Mouse (Mus musculus): ENCODE data around the gene Rgs11. TPM values are rescaled to one million over a fixed set of nuclear protein-coding genes. Genes with fewer than 3 reads are reported as not detected.

Rgs11 gene
- total RNA-seq, 2 experiments from 2014 or later, result 72.4 to 73.3 TPM

DNA sequence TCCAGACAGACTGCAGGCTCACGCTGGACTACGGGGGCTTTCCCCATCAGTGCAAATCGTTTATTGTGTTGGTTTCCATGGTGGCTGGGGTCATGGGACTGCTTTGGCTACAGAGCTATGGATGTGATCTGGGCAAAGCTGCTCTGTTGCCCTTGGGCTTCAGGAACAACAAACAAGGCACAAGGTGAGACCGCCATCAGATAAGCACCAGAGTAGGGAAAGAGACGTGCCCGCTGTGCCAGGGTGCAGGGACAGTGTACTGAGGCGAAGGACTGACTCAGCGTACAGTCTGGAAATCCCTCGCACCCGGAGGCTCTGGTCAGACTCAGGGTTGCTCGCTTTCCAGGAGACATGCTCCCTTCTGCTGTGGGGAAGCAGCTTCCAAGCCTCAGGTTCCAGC lies 9.9 kb downstream of the Rgs11 start:
- intact Hi-C loops (cut with DNase I), result no loop called here
- DNase-seq (ENCODE audit: extremely low spot score in 1 of 2, low spot score in 2 of 2), result no peak

DNA sequence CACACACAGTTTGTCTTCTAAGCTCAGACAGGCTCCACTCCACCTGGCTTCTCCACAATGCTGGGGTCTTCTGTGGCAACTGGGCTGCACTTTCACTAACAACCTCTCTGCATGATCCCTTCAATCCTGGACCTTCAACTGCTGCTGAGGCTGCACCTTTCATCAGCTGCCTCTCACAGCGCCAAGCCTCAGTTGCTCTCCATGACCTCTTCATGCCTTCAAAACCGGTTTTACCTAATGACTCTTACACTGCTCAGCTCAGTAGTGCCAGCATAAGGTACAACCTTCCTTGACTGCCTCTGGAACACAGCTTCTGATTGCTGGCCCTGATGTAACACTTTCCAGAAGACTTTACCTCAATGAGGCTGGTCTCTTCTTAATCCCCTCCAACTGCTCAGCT lies 18.8 kb downstream of the Rgs11 start:
- intact Hi-C loops (cut with DNase I), result no loop called here
- DNase-seq (ENCODE audit: extremely low spot score in 1 of 2, low spot score in 2 of 2), result no peak

DNA sequence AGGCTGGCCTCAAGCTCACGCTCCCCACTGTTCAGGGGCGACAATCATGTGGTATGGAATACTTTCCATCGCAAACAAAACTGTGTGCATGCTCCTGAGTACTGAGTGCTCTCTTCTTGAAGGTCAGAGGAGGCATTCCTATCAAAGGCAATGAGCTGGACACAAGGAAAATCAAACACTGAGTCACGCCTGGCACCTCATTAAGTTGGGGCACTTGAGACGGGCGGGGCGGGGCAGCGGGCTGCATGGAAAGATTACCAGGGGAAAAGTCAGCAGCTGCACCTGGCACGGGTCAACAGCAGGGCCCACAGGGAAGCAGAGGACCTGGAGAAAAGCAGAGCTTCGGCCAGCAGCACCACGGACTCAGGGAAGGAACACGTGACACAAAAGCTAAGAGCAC lies 22.4 kb downstream of the Rgs11 start:
- intact Hi-C loops (cut with DNase I), result no loop called here

DNA sequence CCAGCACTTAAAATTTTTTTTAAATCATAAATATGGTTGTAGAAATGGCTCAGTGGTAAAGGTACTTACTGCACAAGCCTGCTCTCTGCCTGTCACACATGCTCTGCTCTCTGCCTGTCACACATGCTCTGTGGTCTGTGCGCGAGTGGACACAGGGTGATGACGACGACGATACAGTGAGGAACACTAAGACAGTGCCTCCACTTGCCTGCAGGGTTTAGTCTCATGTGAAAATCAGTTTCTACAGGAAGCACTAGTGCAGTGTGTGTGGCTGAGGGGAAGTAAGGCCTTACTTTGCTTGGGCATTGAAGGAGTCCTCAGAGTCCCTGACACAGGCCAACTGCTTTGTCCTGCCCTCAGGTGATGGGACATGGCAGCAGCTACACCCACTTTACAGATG lies 27.0 kb downstream of the Rgs11 start:
- intact Hi-C loops (cut with DNase I), result no loop called here
- DNase-seq (ENCODE audit: extremely low spot score in 1 of 2, low spot score in 2 of 2), result no peak

More for the DNA sequence above, 22.4 kb downstream of the Rgs11 start:
- DNase-seq (ENCODE audit: extremely low spot score in 1 of 2, low spot score in 2 of 2), result no peak

DNA sequence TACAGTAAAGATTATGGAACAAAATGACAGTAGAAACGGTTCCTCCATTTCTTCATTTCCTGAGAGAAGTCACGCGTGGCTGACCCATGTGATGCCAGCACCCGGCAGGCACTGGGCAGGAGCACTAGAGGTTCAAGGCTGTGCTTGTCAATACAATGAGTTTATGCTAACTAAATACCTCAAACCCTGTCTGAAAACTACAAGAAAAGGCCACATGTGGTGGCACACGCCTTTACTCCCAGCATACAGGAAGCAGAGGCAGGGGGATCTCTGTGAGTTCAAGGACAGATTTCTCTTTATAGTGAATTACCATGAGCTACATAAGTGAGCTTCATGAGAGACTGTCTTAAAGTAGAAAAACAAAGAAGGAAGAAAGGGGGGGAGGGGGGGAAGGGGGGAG lies 28.4 kb downstream of the Rgs11 start:
- no peak for DNase-seq (ENCODE audit: extremely low spot score in 1 of 2, low spot score in 2 of 2)
- intact Hi-C loops (cut with DNase I), result no loop called here

DNA sequence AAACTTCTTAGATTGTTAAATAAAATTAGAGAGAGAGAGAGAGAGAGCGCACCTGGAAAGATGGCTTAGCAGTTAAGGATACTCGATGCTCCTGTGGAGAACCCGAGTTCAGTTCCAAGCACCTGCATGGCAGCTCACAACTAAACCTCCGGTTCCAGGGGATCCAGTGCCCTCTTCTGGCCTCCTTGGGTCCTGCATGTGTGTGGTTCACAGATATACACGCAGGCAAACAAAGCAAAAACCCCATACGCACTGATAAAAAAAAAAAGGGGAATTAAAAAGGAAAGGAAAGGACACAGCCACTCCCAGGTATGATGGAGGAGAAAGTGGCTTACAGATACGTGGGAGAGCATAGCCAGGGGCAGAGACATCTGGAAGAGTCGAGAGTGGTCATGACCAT lies 30.1 kb downstream of the Rgs11 start:
- no peak for DNase-seq (ENCODE audit: extremely low spot score in 1 of 2, low spot score in 2 of 2)
- intact Hi-C loops (cut with DNase I), result no loop called here

DNA sequence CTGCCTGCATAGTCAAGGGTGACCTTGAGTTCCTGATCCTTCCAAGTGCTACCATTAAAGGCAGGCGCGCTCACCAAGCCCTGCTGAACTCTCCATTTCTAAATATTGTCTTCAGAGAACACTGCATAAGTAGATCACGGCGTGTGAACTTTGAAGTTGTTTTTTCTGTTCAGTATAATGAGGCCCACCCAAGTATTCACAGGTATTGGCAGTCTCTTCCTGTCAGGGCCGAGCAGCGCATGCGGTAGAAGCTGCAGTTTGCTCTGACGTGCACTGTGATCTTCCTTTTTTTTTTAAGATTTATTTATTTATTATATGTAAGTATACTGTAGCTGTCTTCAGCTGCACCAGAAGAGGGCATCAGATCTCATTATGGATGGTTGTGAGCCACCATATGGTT lies 31.6 kb downstream of the Rgs11 start:
- intact Hi-C loops (cut with DNase I), result no loop called here
- no peak for DNase-seq (ENCODE audit: extremely low spot score in 1 of 2, low spot score in 2 of 2)

DNA sequence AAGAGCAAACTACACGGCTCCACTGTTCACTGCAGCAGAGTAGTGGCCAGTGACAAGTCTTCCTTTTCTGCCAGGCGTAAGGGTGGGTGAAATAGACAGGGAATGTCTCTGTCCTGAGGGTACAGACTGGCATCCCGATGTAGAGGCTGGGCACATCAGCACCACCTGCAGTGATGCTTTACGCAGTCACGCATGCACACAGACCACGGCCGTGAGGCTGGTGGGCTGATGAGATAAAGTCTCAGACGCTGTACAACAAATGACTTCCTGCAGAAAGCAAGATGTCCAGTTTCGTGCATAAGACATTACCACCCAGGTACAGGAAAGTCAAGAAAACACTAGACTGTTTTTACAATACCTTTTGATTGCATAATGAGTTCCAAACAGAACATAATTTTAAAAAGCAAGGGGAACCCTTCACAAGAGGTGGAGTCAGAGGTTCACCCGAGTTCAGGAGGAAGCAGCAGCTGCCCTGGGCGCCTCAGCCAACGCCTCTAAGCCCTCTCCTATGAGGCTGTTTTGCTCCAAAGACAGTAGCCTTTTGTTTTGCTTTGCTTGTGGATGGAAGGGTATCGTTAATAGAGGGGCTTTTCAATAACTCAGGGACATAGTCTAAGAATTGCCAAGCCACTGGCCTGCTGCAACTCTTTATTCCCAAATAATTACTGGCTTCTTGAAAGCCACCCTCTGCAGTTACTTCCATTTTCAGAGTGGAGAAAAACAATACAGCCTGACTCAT lies 32.5 kb downstream of the Rgs11 start:
- DNase-seq (ENCODE audit: extremely low spot score in 1 of 2, low spot score in 2 of 2), result no peak
- intact Hi-C loops (cut with DNase I), result no loop called here

DNA sequence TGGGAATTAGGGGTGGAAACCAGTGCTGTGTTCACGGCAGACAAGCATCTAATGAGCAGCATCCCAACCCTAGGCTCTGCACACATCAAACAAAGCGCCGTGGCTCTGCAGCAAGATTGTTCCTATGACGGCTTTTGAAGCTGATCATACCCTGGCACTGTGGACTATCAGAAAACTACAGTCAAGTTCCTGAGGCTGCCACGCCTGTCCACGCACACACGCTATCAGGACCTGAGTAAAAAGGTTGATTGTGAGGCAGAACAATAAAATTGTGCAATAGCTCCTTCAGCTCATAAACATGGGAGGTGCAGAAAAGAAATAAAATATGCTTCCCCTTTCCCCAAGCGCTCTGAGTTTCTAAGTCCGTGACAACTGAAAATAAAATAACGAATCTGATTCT lies 34.9 kb downstream of the Rgs11 start:
- intact Hi-C loops (cut with DNase I), result no loop called here
- no peak for DNase-seq (ENCODE audit: extremely low spot score in 1 of 2, low spot score in 2 of 2)

DNA sequence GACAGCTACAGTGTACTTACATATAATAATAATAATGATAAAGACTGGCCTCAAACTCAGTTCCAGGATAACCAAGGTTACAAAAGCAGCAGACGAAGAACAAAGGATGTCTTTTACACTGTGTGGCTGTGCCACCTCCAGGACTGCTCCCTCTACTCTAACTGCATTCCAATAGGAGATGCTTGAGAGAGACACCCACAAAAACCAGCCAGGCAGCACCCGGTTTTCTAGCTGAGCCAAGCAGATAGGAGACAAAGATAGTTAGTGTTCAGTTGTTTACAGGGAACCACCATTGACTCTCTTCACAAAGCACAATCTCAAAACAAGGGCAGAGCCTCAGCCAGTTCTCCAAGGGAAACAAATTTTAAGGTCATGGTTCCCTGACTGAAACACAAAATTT lies 36.8 kb downstream of the Rgs11 start:
- intact Hi-C loops (cut with DNase I), result no loop called here
- DNase-seq (ENCODE audit: extremely low spot score in 1 of 2, low spot score in 2 of 2), result no peak

DNA sequence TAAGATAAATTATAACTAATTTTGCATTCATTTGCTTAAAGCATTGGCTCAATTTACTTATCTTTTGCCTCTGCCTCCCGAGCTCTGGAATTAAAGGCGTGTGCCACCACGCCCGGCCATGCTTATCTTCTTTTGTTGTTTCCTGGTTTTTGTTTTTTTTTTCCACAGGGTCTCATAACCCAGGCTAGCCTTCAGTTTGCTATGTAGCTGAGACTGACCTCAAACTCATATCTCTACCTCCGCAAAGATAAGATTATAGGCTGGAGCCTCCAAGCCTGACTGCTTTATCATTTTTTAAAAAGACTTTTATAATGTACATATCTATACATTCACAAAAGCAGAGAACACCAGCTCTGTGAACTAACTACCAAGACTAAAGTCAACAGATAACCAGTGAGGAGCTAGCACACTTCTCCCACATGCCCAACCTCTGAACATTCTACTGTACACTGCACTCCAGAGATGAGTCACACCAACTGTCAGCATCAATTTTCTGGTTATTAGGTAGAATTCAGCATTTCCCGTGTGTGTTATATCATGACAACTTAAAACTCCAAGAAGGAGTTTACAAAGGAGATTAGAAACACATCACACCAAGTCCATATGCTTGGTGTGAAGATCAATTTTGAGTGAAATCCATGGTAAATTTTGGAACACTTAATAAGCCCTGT lies 37.5 kb downstream of the Rgs11 start:
- DNase-seq (ENCODE audit: extremely low spot score in 1 of 2, low spot score in 2 of 2), result no peak
- intact Hi-C loops (cut with DNase I), result loop anchor here (5.0 kb wide), 1 partner anchor 33 kb away; the partner anchor contains the start of gene Arhgdig

DNA sequence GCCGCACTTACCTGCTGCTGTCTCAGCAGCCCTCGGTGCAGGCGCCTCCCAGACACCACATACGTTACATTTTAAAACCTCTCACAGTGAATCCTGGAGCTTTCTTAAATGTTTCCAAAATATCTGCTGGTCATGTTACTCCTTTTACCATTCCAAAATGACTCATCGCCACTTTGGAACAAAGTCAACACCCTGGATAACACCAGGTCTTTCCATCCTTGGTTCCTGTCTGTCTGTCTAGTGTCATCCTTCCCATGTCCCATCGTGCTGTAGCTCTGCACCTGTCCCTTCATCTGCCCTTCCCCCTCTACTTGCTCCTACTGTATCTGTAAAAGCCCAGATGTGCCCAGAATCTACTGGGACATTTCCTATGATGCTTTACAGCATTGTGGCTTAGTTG lies 38.2 kb downstream of the Rgs11 start:
- no peak for DNase-seq (ENCODE audit: extremely low spot score in 1 of 2, low spot score in 2 of 2)
- intact Hi-C loops (cut with DNase I), result loop anchor here (5.0 kb wide), 1 partner anchor 34 kb away; the partner anchor contains the start of gene Arhgdig

DNA sequence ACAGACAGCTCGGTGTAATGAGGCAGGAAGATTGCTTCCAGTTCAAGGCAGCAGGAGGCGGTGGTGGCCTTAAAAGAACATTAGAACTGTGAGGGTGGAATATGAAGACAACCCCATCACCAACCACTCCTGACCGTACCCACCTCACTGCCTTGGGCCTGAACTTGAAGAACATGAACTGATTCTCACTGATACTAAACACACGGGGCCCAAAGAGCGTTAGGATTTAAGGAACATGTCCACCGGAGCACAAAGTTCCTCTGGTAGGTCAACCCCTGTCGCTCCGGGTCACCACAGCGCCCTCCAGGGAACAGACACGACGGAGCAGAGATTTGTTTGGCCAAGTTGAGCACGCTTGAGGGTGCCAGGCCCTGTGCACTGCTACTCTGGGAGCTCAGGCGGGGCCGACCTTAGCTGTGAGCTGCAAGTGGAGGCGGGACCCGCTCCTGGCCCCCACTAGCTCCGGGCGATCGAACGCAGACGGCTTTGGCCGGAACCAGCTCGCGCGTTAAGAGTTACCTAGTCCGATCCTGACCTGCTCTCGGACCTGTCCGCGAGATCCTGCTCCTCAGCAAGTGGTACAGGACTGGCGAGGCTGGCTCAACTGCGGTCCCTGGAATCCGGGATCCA lies 40.8 kb downstream of the Rgs11 start:
- intact Hi-C loops (cut with DNase I), result loop anchor here (5.0 kb wide), 1 partner anchor 36 kb away; the partner anchor contains the start of gene Arhgdig
- DNase-seq (ENCODE audit: extremely low spot score in 1 of 2, low spot score in 2 of 2), result peak; percentile 42 to 79

DNA sequence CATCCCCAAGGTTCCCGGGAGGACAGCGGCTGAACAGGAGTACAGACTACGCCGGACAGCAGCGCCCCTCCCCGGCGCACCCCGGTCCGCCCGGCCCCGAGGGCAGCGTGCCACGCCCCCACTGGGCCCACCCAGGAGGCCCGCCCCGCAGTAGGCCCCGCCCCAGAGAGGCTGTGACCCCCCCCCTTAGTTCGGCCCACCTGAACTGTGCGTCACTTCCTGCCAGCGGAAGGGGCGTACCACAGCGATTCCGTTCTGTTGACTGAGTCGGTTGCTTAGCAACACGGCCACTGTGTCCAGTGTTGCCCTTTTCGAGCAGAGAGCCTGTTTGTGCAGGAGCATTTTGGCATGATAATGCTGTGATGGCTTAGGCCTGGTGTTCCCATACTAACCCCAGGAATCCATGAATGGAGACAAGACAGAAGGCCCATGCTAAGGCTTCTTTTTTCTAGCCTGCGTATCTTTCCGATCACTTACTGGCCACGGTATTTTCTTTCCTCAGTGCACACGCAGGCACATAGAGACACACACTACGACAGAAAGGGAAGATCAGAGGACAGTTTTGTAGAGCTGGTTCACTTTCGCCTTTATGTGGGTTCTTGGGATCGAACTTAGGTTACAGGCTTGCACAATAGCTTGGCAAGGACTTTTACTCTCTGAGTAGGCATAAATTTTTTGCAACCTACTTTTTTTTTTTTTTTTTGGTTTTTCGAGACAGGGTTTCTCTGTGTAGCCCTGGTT lies 41.5 kb downstream of the Rgs11 start, which contains the start of gene Fam234a:
Gene Fam234a, minus strand, starts transcription at position 142 of the 741 bp plus-strand sequence.
- intact Hi-C loops (cut with DNase I), result loop anchor here (5.0 kb wide), 1 partner anchor 37 kb away; the partner anchor contains the start of gene Arhgdig
- DNase-seq (ENCODE audit: extremely low spot score in 1 of 2, low spot score in 2 of 2), result peak; percentile 92 to 96

DNA sequence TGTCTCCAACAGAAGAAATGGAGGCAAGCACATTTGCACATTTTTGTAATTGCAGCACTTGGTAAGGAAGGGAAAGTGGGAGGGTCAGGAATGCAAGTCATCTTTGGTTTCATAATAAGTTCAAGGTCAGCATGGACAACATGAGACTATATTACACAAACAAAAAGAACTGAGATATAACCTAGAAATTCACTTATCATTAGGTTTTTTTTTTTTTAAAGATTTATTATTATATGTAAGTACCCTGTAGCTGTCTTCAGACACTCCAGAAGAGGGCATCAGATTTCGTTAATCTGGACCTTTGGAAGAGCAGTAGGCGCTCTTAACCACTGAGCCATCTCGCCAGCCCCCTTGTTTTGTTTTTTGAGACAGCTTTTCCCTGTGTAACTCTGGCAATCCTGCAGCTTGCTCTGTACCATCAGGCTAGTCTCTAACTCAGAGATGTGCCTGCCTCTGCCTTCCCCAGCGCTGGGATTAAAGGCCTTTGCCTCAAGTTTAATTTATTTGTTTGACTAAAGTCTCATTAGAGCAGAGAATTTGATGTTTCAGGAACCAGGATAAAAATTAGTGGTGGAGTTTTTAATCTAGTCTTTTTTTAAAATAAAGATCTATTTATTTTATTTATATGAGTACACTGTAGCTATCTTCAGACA lies 49.3 kb downstream of the Rgs11 start:
- intact Hi-C loops (cut with DNase I), result no loop called here
- DNase-seq (ENCODE audit: extremely low spot score in 1 of 2, low spot score in 2 of 2), result no peak

DNA sequence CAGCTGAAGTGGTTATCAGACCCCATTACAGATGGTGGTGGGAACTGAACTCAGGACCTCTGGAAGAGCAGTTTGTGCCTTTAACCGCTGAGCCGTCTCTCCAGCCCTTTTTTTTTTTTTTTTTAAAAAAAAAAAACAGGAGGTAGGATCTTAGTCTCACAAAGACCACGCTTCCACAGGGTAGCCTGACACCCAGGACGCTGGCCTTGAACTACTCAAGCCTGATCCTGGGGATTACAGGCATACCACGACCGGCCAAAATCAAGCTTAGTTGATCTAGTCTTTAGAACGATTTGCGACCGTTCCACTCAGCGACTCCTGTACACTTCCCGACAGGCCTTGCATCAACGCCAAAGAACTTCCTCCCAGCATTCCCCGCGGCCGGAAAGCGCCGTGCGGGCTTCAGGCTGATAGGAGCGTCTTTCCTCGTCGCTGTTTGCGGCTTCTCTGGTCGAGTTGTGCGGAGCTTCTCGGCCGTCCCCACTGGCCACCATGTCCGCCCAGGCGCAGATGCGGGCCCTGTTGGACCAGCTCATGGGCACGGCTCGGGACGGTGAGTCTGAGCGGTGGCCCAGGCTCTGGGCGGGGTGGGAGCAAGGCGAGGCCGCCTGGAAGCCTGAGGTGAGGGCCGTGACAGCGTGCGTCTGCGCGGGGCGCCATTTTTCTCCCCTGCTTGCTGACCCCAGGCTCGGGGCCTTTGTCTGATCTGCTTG lies 49.9 kb downstream of the Rgs11 start, which contains the start of gene Luc7l:
Gene Luc7l, plus strand, starts transcription at position 358 of the 713 bp plus-strand sequence.
- peak; percentile 94 for DNase-seq (ENCODE audit: extremely low spot score in 1 of 2, low spot score in 2 of 2)
- intact Hi-C loops (cut with DNase I), result no loop called here

DNA sequence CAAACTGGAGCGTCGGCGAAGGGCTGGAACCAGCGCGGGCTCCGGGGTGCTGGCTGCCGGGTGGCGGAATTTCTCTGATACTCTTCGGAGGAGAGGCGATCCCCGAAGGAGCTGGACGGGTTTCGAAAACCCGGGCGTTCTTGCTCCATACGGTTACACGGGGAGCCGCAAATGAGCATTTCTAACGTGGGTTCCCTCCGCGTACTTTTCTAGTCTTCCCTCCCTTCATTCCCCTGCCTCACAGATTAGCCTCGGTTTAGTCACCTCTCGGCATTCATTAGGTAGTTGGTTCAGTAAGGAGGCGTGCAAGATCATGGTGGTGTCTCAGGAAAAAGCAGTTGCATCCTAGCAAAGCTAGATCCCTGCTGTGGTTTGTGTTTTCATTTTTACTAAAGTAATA lies 50.6 kb downstream of the Rgs11 start:
- intact Hi-C loops (cut with DNase I), result no loop called here
- no peak for DNase-seq (ENCODE audit: extremely low spot score in 1 of 2, low spot score in 2 of 2)

DNA sequence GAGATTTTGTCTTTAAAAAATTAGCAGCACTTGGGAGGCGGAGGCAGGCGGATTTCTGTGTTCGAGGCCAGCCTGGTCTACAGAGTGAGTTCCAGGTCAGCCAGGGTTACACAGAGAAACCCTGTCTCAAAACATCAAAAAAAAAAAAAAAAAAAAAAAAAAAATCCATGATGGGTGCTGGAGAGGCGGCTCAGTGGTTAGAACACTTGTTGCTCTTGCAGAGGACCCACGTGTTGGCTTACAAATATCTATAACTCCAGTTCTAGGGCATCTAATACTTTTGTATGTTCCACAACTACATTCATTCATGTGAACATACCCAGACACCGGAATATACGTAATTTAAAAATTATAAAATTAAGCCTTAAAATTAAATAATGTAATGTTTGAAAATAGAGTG lies 52.6 kb downstream of the Rgs11 start:
- intact Hi-C loops (cut with DNase I), result no loop called here
- no peak for DNase-seq (ENCODE audit: extremely low spot score in 1 of 2, low spot score in 2 of 2)
